Mouse (Mus musculus) CH12F3 (cell line): Measurements from ENCODE around the gene Mocs1.

Experiments used
- in situ Hi-C: fragments of 300-500 bp; cut with MboI; formaldehyde crosslinking; loops from 2 replicates; pipeline ENCODE4 v1.14.3; 2020; ENCODE audit warnings: low sequenced_read_pairs

Gene Mocs1

DNA sequence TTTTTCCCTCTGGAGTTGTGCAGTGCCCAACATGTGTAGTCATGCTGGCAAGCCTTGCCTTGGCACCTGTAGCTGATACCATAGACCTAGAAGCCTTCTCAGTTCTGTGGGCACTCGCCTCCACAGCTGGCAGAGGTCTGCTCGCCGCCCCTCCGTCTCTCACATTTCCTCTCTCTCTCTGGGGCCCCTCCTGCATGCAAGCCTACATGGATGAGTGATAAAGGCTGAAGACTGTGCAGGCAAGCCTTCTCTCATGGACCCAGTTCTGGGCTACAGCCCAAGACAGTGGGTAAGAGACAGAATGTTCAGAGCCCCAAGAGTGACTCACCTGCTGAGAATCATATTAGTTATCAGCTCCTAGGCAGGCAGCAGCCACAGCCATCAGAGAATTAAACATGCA, 45.9 kb downstream of the Mocs1 start:
- in situ Hi-C loops = no loop called here

DNA sequence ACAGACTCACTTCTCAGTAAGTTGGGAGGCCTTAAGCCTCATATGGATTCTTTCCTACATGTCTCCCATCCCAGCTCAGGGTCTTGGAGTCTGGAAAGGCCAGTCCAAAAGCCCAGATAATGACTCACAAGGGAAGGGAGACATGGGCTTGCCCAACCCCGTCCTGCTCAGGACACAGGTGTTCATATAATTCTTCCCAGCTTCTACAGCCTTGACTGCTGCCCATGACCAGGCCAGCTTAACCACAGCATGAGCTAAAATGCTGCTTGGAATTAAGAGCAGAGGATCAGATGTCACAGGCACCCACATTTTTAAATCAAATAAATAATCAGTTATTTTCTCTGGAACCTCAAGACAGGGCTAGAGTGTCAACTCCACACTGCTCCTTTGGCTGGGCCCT, 47.0 kb downstream of the Mocs1 start:
- in situ Hi-C loops = loop anchor here (25.0 kb wide), 1 partner anchor 412 kb away; no protein-coding TSS in a partner anchor

DNA sequence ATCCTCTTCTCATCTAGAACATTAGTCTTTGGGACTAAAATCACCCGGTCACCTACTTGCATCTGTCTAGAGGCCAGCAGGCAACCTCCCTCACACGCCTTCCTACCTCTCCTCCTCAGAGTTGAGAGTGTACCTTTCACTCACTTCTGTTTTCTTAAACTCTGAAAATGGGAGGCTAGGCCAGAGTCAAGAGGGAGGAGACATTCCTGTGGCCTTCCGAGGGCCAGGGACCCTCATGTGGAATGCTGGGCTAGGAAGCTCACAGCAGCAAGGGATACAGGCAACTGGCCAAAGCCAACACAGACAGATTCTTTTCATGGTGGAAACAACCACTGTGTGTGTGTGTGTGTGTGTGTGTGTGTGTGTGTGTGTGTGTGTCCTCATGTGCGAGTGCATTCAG, 49.2 kb downstream of the Mocs1 start:
- in situ Hi-C loops = loop anchor here (25.0 kb wide), 1 partner anchor 410 kb away; no protein-coding TSS in a partner anchor

DNA sequence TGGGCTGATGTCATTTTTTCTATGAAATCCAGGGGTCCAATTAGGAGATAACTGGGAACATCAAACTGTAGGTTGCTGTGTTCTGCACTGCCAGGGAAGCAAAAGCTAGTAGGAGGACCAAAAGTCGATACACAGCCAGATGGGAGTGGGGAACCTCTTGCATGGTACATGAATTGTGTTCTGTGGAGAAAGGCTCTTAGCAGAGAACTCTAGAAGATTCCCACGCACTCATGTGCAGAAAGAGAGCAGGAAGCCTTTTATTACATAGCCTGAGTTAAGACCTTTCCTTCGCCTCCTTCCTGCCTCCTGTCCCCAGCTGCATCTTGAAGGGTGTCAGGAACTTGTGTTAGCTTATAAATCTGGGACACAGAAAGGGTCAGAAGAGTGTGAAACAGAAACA, 53.7 kb downstream of the Mocs1 start:
- in situ Hi-C loops = loop anchor here (25.0 kb wide), 1 partner anchor 405 kb away; no protein-coding TSS in a partner anchor

DNA sequence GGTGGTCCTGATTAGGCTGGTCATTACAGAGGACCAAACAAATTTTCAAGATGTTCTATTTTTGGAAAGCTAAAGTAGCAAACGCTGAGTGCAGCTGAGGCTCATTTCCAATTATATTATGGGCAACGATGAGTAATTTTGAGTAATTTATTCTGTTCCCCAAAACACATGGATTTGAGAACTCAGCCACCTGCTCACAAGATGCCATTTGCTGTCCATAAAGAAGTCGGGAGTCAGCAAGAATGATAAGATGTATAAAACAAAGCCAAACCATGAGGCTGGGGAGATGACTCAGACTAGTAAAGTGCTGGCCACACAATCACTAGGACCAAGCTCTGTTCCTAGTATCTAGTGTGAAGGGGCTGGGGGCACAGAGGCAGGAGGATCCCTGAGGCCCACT, 56.3 kb downstream of the Mocs1 start:
- in situ Hi-C loops = loop anchor here (25.0 kb wide), 1 partner anchor 403 kb away; no protein-coding TSS in a partner anchor

DNA sequence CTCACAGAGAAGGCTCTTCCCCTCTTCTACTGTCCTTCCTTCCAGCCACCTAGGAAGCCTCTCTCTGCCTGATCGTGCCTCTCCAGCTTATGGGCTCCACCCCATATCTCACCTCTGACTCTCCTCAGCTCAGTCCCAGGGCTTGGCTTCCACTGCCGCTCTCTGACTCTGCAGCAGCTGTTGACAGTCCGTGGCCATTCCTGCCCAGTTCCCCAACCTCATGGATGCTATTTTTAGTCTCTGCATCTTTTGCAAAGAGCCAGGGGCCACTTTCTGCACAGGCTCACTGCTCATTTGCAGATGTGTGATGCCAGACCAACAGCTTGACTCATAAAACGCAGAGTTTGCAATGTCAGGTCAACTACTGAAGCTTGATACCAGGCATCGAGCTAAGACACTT, 60.9 kb downstream of the Mocs1 start:
- in situ Hi-C loops = loop anchor here (25.0 kb wide), 1 partner anchor 398 kb away; no protein-coding TSS in a partner anchor

DNA sequence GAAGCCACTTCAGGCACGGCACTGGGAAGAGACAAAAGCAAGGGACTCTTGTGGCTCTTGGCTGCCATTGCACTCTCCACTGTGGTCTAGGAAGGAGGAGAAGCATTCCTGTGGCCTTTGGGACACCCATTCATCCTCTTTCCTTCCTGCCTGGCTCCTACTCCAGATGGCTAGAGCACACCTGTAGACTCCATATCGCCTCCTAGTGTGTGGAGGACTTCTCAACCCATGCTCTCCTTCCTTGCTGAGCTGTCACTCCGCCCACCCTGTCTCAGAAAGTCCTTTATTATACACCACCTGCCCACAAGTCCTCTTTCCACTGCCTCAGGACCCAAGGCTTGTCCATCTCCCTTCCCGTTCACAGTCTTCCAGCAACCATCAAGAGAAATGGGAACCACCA, 65.1 kb downstream of the Mocs1 start:
- in situ Hi-C loops = loop anchor here (25.0 kb wide), 1 partner anchor 394 kb away; no protein-coding TSS in a partner anchor

DNA sequence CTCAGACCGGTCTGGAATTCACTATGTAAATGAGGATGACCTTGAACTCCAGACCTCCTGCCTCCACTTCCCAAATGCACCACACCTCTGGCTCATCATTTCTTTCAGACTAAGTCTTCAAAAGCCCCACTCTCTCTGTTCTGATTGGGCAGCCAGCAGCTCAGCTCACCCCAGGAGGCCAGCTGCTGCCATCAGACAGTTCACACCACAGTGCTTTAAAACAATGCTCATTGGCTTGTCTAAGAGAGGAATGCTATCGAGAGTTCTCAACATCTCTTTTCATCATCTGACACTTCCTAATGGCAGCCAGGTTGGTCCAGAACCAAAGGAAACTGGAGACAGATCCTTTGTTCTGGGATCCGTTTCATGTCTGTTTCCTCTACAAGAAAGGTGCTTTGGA, 70.0 kb downstream of the Mocs1 start:
- in situ Hi-C loops = loop anchor here (25.0 kb wide), 1 partner anchor 389 kb away; no protein-coding TSS in a partner anchor

DNA sequence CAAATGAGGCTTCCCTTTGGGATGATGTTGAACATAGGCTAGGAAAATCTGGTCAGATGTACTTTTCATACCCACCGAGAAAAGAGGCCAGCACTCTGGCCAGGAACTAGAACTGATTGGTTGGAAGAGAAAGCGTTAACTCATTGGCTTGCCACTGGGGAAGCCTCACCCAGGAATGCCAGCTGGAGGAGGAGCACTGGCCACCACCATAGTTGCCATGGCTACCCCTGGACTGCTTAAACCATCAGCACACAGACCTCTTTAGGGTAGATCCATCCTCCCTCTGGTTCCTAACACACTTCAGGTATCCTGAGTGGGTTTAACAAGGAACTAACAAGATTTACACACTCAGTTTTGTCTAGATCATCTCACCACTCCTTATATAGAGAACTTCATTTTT, 71.5 kb downstream of the Mocs1 start:
- in situ Hi-C loops = loop anchor here (25.0 kb wide), 1 partner anchor 388 kb away; no protein-coding TSS in a partner anchor

DNA sequence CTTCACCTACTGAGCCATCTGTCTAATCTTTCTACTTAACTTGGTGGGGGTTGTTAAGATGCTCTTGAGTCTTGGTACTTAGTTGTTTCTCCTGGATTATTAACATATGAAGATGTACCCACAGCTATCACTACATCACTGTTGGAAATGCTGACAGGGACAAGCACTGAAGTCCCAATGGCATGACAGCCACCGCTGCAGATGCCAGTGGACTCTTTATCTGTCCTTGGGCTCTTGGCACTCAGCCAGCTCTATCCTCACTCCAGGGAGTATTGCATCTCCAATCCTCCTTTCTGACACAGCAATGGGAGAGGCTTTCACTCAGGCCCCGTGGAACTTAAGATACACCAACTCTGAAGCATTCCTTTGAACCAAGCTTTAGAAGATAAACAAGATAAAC, 72.1 kb downstream of the Mocs1 start:
- in situ Hi-C loops = no loop called here

DNA sequence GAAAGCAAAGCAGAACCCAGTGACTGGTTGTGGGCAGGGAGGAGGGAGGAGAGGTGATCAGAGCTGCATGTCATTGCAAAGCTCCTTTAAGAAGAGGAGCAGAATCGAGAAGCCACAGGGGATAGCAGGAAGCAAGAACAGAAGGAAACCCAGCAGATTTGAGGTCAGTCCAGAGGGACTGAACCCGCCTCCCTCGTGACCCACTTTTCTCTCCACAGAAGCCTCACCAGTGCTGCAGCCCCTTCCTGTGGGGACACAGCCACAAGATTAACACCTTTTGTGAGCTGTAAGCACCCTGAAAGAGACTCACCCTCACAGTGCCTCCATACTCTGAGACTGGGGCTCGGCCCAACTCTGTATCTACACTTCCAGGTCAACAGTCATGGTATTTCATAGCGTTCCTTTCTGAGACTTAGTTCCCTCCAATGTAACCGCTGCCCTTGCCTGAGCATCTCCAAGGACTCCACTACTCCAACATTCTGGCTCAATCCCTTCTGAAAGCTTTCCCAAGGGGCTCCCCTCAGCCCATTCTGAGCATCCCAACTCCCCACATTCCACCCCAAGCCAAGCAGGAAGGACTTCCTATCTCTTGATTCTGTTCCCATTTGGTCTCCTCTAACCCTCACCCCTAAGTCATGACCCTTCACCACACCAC, 75.2 kb downstream of the Mocs1 start:
- in situ Hi-C loops = no loop called here
